Mouse (Mus musculus): ENCODE measurements around the gene Zfp523. TPM values are rescaled to one million over a fixed set of nuclear protein-coding genes. Genes with fewer than 3 reads are reported as not detected.
"Not testable (repeated sequence)": the region's sequence is repeated elsewhere in the genome, so short reads cannot be mapped to it uniquely, and the experiment has no call there.

Zfp523 gene
- total RNA-seq, 2 experiments from 2014 or later = 10.7 to 13.9 TPM

DNA sequence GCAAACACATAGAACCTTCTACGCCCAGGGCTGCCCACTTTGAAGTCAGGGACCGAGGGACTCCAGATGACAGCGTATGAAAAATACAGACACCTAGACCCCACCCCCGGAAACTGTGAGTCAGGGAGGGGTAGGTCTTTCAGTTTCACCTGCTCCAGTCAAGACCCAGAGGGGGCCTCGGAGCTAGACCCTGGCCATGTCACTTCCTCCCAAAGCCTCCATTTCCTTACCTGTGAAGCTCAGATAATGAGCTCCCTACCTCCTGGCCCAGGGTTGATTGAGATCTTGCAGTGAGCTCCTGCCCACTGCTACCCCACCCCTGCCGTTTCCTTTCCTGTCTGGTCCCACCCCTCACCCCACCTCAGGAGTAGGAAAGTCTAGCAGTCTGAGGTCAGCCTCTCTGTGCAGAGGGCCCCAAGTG, 35.0 kb downstream of the Zfp523 start:
- DNase-seq = peak in 1 of 2 experiments; percentile 32

DNA sequence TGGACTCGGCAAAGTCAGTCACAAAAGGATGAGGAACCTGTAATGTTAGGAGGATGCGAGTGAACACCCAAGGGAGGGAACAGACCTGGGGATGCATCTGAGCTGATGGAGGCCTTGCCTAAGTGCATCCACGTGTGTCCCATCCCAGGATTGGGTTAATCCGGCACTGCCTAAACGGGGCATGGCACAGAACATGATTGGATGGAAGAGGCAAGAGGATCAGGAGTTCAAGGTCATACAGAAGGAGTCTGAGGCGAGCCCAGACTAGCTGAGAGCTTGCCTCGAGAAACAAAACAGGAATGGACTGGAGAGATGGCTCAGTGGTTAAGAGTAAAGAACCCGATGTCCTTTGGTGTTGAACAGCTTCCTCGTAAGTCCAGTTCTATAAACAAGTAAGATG, 35.5 kb downstream of the Zfp523 start:
- DNase-seq = no peak

DNA sequence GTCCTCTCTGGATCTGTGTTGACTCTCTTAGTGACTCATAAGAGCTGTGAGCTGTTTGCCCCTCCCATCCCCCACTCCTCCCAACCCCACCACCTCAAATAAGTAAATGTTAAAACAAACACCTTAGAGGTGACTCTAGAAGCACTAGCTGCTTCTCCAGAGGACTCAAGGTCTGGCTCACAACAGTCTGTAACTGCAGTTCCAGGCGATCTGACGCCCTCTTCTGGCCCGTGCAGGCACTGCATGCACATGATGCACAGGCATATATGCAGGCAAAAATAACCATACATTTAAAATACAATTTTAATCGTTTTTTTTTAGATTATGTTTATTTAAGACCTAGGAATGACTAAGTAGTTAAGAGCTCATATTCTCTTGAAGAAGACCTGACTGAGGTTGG, 36.3 kb downstream of the Zfp523 start:
- DNase-seq = no peak

DNA sequence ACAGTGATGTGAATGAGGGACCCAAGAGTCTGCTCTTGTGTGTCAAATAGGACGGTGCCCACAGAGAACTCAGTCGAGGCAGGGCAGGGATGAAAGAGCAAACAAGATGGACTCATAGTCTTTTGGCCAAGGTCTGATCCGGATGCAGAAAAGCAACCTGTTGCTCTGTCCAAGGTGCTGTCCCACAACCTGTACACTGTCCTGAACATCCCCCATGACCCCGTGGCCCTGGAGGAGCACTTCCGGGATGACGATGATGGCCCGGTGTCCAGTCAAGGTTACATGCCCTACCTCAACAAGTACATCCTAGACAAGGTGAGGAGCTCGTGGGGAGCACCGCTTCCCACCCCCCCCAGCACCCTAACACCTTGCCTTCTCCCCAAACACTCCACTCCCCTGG, 39.9 kb downstream of the Zfp523 start:
- DNase-seq = no peak

DNA sequence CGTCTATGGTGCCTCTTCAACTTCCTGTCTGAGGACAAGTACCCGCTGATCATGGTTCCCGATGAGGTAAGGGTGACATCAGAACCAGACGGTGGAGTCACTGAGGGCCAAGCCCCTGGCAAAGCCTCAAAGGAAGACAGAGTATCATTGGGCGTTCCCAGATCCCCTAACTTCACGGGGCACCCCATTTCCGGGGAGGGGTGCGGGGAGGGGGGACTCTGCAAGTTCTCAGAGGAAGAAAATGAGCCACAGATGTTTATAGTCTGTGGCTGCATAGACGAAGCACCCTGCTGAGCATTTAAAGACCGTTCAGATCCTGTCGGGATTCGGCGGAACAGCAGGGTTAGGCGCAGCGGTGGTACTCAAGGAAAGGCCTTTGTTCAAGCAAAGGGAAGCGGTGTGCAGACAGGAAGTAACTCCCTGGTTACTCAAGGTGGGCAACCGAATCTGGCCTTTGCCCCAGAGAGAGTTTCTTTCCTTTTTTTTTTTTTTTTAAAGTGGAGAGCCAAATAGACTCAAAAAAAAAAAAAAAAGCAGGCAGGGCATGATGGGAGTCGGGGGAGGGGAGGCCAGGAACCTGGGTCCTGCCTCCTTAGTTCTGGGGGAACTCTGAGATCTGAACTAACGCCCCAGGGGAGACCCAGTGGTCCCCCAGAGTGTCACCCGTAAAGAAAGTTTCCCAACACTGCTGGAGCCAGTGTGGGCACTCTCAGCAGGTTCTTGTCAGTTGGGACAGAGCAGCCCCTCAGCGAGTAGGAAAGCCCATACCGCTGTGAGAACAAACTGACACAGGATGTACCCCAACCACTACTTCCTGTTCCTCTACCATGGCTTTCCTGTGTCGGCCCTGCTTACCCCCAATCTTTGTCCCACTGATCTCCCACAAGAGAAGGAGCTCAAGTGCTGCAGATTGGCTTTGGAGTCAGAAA, 41.1 kb downstream of the Zfp523 start:
- peak in 1 of 2 experiments; percentile 37 for DNase-seq

DNA sequence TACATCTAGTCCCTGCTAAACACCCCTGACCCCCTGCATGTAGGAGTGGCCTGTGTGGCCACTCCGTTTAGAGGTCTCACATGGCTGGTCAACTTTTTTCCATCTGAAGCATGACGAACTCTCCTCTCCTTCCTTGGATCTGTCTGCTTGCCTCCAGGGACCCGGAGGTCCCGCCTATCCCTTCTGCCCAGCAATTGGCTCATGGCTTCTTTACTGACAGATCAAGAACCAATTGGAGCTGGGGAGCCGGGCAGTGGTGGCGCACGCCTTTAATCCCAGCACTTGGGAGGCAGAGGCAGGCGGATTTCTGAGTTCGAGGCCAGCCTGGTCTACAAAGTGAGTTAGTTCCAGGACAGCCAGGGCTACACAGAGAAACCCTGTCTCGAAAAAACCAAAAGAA, 45.5 kb downstream of the Zfp523 start:
- DNase-seq = not testable (repeated sequence)

DNA sequence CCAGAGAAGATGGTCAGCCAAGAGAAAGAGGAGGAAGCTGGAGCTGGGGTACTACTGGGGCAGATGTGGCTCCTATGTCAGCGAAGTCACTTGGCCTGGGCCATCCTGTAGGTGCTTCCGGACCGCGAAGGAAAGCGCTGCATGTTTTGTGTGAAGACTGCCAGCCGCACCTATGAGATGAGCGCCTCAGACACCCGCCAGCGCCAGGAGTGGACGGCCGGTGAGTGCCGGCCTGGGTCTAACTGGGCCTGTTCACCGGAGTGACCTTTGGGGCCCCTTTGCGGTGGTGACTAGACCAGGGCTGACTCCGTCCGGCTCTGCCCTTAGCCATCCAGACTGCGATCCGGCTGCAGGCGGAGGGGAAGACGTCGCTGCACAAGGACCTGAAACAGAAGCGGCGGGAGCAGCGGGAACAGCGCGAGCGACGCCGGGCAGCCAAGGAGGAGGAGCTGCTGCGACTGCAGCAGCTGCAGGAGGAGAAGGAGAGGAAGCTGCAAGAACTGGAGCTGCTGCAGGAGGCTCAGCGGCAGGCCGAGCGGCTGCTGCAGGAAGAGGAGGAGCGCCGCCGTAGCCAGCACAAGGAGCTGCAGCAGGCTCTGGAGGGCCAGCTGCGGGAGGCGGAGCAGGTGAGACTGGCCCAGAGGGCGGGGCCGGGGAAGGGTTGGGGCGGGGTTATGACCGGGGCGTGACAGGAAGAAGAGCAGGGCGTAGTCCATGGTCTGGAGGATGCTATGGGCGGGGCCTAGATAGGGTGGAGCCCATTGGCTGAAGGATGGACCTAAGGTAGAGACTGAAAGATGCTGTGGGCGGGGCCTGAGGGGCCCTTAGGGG, 46.8 kb downstream of the Zfp523 start:
- DNase-seq = peak; percentile 94 to 96

DNA sequence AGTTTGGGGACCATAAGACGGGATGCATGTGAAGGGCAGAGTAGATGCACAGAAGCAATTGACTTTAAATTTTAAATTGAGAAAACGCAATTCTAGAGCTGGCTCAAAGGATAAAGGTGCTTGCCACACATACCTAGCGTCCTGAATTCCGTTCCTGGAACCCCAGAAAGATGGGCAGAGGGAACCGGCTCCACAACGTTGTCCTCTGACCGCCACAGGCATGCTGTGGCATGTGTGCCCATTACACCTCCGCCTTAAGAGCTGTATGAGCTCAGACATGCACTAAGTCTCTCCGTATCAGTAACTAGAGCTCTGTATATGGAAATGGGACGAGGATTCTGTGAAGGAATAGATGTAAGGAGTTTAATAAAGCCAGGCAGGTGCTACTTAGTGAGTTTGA, 47.7 kb downstream of the Zfp523 start:
- no peak for DNase-seq

DNA sequence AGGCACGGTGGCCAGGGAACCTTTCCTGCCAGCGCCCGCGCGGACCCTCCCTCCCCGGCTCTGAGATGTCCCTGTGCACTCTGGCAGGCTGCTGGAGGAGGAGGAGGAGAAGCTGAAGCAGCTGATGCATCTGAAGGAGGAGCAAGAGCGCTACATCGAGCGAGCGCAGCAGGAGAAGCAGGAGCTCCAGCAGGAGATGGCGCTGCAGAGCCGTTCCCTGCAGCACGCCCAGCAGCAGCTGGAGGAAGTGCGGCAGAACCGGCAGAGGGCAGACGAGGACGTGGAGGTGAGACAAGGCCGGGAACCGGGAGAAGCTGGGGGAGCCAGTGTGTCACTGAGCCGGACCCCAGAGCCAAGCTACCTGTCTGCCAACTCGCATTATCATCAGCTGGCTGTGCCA, 49.1 kb downstream of the Zfp523 start:
- peak; percentile 94 for DNase-seq

DNA sequence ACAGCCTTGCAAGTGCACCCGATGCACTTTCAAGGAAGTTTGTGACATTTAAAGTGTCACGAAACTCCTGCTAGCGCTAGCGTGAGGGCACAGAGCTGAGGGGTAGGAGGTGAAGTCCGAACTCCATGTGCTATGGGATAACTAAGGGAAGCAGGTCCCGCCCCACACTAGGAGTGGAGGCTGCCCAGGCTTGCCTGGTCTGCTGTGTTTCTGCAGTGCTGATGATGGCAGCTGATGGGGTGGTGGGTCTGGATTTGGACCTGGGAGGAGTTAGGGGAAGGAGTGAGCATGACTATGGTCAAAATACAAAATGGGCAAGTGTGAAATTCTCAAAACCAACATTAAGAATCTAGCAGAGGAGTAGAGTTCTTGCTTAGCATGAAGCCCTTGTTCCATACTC, 53.6 kb downstream of the Zfp523 start:
- no peak for DNase-seq

DNA sequence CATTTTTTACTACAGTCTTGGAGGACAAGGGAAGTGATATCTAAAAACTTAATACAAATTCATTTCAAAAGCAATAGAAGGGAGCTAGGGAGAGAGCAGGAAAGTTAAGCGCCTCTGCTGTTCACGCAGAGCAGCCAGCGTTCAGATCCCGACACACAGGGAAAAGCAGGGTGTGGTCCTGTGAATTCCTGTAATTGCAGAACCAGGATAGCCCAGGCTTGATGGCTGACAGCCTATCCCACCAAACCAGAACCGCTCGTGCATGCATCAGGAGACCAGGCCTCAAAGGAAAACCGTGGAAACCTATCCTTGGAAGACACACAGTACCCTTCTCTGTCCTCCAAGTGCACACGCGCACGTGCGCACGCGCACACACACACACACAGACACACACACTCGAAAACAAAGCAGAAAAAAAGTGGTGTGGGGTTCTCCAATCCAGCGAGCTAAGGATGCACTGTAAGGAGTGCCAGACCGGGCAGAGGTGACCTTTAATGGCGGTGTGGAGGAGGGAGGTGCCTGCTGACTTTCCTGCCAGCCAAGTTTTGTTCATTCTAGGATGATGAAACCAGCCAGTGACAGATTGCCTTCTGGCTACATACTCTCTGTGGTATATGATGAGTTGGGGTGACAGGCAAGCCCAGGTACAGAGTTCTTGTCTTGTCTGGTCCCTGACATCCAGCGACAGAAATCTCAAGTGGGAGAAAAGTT, 54.3 kb downstream of the Zfp523 start:
- no peak for DNase-seq

DNA sequence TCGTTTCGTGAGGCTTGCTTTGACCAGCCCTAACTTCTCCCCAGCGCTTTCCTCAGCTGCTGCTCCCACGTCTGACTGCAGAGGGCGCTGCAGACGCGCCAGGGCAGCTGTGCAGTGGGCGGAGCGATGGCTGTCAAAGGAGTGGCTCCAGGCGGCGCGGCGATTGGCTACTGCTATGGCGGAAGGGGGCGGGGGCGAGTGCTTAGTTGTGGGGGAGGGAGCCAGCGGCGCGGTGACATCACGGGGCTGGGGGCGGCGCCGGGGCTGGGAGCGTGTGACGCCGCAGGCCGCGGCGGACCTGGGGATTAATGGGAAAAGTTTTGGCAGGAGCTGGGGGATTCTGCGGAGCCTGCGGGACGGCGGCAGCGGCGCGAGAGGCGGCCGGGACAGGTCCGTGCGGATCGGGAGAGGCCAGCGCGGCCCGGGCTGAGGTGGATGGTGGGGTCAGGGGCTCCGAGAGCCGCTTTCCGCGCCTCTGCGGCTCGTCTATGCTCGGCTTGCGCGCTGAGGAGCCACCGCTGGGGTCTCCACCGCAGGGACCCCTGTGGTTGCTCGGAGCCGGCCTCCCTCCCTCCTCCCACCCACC, 55.6 kb downstream of the Zfp523 start, which contains the start of gene Ppard:
Ppard (plus strand) TSS at position 226 of the 586 bp plus-strand sequence.
- DNase-seq = peak; percentile 98

DNA sequence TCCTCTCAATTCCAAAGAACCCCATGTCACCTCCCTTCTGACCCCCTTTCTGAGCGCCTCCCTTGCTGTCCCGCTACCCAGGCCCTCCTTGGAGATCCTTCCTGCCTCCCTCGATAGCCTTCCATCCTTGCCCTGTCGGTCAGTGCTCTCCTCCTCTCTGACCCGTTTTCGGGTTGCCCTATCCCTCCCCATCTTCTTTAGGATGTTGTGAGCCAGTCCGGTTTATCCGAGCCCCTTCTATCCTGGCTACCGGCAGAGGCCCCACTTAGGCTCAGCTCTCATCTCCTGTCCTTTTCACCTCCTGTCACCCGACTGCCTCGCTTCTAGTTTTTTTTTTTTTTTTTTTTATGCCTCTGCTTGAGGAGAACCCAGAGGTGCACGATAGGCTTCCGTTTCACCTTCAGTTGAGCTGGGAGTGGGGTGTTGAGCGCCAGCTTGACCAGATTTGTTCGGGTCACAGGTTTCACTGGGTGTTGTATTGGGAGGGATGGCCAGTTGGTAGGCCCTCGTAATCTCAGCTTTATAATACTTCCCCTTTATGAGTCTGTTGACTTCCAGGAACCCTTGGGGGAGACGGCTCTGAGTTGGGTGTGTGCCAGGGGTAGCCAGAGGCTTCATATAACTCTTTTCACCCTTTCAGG, 56.3 kb downstream of the Zfp523 start:
- peak; percentile 66 to 69 for DNase-seq

DNA sequence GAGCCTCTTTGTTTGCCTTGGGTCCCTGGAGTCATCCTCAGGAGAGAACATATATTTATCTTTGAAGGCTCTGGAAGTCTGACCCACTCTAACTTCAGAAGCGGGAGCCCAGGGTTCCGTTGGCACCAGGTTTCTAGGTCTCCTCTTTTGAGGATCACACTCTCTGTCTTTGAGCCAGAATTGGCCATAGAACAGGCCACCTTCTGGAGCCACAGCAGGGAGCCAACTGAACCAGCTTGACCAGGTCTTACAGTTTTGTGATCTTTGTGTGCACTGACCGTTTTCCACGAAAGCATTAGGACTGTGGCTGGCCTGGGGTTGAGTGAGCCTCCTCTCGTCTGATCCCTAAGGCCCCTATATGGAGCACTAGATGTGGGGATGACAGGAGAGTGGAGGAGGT, 57.7 kb downstream of the Zfp523 start:
- no peak for DNase-seq

DNA sequence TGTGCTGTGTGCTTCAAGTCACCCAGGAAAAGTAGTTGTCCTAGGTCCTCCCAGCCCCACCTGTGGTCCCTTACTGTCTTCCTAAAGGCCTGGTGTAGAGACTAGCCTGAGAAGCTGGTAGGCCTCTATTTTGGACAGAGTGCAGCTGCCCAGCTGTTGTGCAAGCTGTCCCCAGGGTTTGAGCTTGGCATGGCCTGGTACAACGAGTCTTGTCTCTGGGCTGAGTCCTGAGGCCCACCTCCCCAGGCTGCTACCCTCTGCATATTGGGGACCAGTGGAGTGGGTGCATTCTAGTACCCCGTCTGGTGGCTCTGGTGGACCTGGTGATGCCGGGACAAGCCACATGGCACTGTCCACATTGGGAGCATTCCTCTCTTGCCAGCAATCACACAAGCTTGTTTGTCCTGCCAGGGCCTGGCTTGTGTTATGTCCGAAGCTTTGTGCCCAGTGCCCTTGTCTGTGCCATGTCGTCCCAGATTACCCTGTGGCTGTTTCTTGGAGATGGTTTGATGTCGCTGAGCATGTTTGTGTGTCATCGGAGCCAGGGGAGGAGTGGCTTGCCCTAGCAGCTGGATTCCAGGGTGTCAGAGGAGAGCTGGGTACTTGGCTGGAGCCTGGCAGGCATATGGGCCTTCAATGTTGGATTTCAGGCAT, 59.2 kb downstream of the Zfp523 start:
- peak; percentile 74 to 84 for DNase-seq

DNA sequence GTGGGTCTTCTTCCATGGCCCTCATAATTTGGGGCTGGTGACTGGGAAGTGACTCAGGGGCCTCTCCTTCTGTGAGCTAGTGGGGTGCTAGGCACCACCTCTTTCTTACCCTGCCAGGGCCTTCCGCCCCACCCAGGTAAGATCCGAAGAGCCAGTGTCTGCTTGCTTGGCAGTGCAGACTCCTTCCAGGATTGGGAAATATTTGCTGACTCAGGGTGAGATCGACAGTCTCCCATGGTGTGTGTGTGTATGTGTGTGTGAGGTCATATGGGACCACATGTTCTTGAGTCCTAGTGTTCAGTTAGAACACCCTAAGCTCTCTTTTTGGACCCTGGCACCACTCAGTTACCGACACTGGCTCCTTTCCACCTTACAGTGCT, 59.7 kb downstream of the Zfp523 start:
- no peak for DNase-seq

DNA sequence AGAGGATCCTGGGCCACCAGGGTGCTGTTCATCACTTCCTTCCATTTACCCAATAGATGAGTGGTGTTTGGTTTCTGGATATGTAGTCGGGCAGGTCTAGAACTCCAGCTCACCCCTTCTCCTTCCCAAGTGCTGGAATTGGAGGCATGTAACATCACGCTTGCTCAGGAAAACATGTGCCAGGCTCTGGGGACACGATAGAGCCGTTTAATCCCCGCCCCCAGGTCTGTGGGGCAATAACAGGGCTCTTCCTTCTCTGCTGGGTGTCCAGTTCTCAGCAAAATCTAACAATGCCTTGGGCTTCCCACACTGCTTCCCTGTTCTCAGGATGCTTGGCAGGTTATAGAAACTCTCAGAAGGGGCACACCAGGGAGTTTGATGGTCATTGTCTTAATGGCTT, 60.4 kb downstream of the Zfp523 start:
- DNase-seq = no peak

DNA sequence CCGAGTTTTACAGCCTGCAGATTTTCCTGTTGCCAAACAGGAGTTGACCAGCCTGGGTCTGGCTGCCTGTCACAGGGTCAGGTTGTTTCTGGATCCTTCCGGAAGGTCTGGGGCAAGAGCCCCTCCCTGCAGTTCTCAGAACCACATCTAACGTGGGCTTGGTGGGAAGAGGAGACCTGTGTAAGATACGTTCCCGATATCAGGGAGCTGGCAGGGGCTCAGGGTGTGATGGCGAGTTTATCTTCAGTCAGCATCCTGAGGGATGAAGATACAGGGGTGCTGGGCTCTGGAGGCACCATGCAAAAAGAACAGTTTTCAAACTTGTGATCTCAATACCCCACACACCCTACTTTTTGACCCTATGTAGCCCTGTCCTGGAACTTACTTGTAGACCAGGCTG, 60.9 kb downstream of the Zfp523 start:
- DNase-seq = no peak

DNA sequence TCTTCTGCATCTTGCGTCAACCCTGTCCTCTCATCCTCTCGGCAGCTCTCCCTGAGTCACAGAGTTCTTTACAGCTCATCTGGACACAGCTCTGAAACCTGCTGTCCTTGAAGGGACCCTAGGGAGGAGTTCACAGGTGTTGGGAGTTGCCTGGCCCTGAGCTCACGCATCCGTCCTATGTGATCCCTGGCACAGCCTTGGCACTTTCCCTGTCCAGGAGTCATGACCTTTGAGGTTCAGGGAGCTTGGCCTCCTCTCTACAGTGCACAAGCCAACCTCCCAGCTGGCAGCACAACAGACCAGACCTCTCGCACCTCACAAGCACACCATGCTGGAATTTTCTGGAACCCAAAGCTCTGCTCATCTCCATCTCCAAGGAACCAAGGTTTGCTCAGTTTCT, 63.9 kb downstream of the Zfp523 start:
- DNase-seq = no peak

DNA sequence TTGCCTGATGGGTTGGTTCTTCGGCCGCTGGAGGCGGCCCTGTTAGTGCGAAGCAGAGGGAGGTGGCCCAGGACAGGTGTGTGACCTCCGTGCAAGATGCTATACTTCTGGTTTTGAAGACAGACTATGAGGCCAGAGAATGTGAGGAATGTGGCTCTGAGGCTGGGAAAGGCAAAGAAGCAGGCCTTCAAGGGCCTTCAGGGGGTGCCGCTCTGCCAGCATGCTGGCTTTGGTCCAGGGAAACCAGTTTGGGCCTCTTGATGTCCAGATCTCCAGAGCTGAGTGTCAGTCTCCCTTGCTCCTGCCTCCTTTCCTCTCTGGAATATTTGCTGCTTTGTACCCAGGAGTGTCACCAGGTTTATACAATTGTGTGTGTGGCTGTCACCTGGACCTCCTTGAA, 65.4 kb downstream of the Zfp523 start:
- DNase-seq = no peak

DNA sequence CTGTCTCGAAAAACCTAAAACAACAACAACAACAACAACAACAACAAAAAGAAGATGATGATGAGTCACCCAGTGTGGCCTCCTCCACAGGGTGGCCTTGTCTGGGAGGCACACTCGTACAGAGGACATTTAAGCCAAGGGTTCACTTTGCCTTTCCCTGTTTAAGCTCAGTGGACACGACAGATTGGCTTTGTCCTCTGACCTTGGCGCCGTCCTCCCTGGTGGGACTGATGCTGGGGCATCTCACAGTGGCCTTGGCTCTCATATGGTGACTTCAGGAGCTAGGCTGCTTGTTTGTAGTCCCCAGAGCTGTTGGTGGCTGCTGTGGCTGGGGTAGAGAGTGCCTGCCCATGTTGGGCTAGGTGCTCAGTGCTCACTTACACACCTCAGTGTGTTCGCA, 67.3 kb downstream of the Zfp523 start:
- no peak for DNase-seq

Data from heart, adult 18-20 months (tissue).